Mouse (Mus musculus) regulatory T cell (primary cell): Measurements from ENCODE around the gene Neurod6.
"Not testable (repeated sequence)": the region's sequence is repeated elsewhere in the genome, so short reads cannot be mapped to it uniquely, and the experiment has no call there.

Experiments
- in situ Hi-C: fragments of 300-600 bp; cut with MboI, MseI; formaldehyde crosslinking; loops from one replicate; pipeline ENCODE4 v1.15.1; 2025; ENCODE audit warnings: high pct_unique_total_duplicates

Neurod6 gene

DNA sequence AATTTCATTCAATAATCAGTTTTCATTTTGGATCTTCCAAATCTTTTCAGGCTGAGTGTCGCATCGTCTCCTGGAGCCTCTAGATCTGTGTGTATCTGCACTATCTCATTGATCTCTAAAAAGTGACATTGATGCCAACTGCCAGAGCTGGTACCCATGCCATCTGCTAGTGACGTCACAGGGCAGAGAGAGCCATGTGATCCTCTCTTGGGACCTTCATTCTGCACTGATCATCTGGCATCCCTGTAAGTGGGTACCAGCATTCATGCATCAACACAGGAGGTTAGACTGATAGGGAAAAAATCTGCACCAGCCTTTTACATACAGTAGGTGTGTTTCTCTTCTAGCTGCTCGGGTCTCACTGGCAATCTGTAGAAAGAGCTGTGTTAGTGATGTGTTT is at the start of gene Neurod6:
Gene Neurod6, minus strand, starts transcription at position 290 of the 400 bp plus-strand sequence.
- in situ Hi-C loops: no loop called here

DNA sequence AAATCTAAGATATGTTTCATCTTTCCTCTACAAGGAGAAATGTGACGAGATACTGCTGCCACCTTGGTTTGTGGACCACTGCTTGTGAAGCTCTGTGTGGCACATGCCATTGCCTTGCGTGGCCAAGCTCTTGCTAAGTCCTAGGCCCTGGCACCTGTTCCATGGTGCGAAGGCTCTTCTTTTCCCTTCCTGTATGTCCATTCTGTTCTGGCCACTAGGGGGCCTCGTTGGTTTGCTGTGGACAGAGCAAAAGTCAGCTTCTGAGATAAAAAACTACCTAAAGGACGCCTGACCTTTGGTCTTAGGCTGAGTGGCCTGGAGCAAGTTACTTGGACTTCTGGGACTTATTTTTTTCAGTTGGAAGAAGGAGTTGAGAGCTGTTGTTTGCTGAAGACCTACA is 36.1 kb upstream of the Neurod6 start:
- in situ Hi-C loops: no loop called here

DNA sequence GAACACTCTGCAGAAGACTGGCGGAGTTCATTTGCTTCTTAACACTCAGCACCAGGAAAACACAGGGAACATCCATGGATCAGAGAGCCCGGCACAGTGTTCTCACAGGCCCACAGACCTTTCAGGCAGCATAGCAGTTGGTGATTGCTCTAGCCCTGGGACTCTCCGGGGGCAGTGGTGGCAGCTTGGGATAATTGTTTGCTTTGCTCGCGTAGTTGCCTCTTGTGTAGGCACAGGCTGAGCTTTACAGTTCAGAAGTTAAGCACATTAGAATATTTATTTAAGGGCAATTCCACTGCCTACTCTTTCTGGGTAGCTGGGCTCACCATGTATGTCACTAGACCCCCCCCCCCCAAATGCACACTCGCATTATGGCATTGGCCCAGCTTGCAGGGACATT is 34.4 kb upstream of the Neurod6 start:
- in situ Hi-C loops: no loop called here

DNA sequence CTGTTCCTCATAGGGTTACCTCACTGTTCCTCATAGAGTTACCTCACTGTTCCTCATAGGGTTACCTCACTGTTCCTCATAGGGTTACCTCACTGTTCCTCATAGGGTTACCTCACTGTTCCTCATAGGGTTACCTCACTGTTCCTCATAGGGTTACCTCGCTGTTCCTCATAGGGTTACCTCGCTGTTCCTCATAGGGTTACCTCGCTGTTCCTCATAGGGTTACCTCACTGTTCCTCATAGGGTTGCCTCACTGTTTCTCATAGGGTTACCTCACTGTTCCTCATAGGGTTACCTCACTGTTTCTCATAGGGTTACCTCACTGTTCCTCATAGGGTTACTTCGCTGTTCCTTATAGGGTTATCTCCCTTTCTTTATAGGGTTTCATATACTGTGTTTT is 29.9 kb upstream of the Neurod6 start:
- in situ Hi-C loops: not testable (repeated sequence)

DNA sequence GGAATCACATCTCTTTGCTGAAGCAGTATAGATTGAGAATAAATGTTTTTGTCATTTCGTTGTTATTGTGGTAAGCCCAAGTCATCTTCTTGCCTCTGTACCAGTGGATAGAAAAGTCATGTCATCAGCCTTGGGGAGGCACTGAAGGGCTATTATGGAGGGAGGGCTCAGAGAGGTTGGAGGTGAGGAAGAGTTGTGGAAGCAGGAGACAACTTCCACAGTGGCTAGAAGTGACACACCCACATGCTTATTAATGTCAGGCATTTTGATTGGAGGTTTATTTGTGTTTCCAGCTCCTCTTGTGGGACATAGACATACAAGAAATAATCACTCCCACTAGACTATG is 23.7 kb upstream of the Neurod6 start:
- in situ Hi-C loops: no loop called here

DNA sequence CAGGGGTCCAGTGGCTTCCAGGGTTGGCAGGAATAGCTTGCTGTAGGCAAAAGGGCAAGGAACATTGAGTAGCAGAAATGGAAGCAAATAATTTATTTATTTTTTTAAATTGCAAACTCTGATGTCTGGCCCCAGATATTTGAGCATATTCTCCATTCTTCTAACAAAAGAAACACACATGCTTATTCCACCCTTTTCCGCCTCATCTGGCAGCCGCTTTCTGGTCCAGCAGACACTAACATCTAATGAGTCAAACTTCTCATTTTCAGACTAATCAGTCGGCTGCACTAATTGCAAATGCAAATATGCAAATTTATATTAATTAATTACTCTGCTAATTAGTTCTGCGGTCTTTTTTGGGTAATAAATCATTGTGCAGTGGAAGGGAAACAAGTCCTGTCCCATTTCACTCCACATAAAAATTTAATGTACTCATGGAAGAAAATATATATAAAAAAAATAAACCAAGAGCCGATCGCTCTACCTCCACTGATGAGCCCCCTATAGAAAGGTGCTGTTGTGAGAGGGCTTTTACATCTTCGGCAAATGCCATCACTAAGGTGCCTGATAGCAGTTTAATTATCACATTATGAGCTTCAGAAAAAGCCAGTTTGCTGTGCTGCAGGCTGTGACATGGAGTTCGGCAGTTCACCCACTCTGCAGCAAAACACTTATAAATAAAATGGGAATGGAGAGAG is 23.1 kb upstream of the Neurod6 start:
- in situ Hi-C loops: no loop called here

DNA sequence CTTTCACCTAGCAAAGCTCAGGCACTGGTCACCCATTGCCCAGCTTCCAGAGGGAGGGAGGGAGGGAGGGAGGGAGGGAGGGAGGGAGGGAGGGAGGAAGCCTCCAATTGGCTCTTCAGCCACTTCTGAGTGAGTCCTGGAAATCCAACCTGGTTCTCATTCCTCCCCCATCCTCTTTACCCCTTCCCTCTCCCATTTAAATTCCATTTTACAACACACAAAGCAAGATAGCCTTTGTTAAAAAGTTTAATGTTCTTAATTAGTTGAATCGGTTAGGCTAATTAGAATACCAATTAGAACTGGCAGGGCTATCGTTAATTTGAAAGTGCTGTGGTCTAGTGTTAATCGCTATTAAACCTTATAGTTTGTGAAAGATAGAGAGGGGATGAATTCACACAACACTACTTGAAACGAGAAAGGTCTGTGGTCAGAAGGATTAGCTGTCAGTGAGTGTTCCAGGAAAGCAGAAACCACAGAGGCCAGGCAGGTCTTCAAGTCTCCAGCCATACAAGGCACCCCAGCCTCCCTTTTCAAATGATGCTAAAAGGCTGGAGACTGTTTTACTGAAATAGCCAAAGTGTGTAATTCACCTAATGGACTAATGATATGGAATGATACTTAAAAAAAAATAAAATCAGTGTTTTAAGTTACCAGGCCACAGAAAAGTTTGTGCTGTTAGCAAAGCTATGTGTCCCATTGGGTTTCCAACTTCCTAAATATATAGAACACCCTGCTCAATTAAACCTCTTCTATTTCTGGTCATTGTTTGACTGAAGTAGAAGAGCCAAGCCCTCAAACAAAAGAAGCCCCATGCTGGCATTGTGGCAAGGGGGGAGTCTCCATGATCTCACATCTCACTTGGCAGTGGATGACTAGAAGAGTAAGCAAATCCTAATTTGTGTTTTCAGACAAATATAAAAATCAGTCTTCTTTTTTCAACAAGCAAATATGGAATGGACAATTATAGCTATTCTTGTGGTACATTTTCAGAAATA is 19.6 kb upstream of the Neurod6 start:
- in situ Hi-C loops: no loop called here

DNA sequence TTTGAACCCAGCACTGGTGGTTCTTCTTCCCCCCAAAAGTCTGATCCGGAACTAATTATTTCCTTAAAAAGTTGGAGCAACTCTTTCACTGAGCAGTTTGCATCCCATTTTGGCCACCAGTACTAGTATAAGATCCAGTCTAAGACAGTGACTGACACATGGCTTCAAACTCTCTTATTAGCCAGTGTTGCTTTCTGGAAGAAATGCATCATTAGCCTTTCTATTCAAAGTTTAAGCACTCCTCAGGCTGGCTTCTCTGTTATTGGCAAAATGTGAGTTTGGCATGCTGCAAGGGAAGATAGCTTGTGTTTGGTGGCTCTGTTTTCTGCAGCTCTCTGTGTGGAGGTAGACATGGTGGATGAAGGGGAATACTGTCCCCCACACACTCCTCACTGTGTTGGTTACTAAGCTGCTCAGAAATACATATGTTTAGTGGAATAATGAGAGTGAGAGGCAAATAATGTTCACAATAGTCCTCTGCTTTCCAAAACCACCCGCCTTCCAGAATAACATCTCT is 9.0 kb upstream of the Neurod6 start:
- in situ Hi-C loops: no loop called here

DNA sequence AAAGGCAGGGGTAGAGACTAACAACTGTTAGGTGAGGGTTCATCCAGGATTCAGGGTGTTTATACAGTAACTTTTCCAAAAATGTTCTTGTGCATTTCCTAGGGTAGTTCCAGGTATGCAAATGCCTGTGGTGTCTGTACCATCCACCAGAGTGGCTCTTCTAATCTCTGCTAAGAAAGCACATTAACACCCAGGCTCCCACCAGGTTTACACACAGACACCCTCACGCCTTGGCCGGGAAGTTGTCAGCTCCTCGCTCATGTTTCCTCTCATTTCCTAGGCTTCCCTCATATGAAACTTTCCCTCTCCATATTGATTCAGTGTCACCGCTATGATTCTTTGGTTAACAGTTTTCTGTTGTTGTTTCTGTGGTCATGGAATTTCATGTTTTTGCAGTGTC is 2.4 kb upstream of the Neurod6 start:
- in situ Hi-C loops: no loop called here

DNA sequence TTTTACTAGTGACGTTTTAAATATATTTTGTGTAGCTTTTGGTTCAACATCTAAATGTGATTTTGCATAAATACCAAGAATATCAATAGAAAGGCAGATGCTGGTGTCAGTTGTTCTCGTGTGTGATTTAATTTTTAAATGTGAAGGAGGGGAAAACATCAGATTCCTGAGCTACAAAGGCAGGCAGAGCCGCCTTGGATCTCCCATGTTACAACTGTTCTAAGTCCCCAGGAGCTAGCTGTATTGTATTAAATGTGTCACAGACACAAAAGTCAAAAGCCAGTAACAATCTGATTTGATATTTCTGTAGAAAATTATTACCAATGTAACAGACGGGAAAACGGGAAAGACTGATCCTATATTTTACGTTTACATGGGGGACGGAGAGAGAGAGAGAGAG is 1.8 kb upstream of the Neurod6 start:
- in situ Hi-C loops: no loop called here

DNA sequence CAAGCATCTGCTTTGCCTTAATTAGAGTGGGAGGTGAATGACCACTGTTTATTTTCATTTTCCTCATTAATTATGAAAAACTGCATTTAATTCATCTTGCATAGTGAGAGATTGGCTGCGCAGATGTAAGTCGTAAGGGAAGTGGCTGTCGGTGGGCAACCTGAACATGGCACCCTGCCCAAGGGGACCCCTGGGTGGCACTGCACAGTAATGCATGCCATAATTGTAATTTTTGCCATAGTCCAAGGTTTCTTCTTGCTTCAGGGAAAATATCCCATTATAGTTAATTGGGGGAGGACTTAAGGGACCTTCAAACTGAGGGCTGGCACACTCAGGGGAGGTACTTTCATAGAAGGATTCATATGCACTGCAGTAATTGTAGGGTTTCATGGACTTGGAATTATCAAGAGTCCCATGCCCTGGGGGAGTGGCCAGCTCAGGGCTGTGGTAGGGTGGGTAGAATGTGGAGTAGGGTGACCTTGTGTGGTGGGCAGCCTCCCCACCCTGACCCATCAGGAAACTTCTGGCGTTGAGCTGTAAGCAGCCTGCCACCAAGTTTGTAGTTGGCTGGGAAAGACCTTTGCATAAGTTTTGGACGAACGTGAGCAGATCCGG is 2.4 kb downstream of the Neurod6 start:
- in situ Hi-C loops: loop anchor here (10.0 kb wide), 1 partner anchor 1456 kb away; the partner anchor contains the start of gene Vmn1r11

DNA sequence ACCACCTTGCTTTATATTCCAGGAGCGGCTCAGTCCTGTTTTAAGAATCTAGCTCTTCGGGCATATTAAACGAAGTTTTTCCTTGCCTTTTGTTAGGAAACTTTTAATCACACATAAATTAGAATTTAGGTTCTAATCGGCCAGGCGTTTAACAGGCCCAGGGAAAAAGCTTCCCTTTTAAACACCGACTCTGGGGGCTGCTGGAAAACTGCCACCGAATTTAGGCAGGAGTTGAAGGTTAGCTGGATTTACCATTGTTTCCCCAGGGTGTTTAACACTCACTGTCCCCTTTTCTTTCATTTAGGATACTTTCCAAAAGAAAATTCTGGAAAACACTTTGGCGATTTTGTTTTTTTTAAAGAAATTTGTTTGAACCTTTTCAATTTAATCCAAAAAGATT is 3.7 kb downstream of the Neurod6 start:
- in situ Hi-C loops: loop anchor here (10.0 kb wide), 1 partner anchor 1457 kb away; the partner anchor contains the start of gene Vmn1r11

DNA sequence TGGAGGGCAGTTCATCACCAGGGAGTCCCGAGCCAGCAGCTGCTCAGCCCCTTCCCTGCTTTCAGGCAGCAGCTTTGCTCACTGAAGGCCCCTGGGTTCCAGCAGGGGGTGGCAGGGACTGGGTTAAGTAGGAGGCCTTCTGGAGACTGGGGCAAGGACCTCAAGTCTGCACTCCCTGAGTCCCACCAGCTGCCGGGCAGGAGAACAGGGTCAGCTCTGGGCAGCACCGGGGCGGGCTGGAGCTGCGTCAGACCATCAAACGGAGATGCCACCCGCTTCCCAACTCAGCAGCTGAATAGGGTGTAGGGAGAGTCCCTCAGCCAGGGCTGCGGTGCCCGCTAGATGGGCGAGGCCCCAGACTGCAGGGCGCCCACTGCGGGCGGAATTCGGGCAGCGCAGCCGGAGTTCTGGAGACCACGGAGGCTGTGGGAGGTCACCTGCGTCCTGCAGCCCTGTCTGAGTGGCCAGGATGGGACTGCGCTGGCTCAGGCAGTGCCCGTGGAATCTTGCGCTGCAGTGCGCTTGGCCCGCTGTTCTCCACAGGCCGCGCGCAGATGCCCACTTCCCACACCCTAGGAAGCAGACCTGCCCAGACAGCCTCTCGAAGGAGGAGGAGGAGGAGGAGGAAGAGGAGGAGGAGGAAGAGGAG is 4.3 kb downstream of the Neurod6 start:
- in situ Hi-C loops: loop anchor here (10.0 kb wide), 1 partner anchor 1458 kb away; the partner anchor contains the start of gene Vmn1r11

DNA sequence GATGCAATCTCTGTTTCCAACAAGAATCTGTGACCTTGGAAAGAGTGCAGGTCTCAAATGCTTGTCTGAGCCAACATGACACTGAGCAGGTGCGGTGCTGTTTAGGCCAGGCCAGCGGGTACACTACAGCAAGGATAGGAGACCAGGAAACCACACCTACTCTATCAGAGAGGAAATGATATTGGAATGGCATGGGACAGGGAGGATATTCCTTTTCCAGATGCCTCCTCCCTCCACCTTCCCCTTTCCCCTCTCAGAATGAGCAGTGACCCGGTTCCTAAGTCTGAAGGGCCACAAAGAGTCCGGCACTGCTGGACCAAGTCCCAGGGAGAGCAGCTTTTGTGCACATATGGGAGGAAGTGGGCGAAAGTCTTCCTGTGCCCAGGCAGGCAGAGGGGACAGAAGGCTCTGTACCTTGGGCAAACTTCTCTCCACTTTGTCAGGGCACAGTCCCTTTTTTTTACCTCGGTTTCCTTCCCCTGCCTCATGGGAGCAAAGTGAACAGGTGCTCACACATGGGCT is 4.9 kb downstream of the Neurod6 start:
- in situ Hi-C loops: loop anchor here (10.0 kb wide), 1 partner anchor 1459 kb away; the partner anchor contains the start of gene Vmn1r11

DNA sequence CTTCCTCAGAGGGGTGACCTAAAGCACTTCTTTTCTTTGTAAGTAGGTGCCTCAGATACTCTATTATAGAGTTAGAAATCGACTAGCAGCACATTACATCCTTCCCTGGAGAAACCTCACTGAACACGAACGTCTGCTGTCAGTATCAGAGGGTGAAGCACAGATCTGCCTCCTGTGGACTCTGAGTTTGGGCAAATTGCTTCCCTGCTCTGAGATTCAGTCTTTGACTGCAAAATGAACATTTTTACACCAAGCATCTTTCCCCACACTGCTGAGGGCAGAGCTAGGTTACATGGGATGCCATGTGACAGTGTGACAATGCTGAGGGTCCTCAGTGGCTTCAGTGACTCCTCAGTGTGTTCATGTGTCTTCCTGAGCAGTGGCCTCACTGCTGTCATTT is 13.3 kb downstream of the Neurod6 start:
- in situ Hi-C loops: loop anchor here (10.0 kb wide), 1 partner anchor 1327 kb away; the partner anchor contains the start of gene Vmn1r6

DNA sequence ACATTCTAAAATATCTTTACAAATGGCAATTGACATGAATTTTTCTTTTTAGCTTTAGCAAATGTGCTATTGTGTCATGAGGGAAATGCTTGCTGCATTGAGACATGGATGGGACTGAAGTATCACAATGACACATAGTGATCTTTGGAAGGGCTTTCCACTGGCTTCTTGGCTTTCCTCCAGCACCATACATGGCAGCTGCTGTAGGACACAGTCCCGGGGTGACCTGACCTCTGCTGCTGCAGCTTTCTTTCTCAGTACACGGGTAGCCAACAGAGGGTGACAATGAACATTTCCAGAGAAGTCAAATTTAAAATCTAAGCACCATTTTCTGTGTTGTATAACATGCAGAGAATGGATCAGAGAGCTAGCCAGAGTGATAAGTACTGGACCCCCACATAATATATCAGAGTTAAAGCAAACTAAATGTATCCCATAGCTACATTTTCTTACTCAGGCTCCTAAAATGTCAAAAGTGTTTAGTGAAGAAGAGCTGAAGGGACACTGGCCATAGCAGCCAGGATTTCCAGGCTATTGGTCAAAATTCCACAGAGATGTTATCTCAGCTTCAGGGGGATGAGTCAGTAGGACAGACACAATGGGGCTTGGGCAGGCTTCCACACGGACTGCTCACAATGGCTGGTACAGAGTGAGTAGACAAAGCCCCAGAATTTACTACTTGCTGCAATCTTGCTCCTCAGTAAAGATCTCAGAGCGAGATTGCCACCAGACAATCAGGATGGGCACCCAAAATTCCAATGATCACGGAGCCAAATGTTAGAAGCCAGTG is 19.7 kb downstream of the Neurod6 start:
- in situ Hi-C loops: loop anchor here (10.0 kb wide), 1 partner anchor 1333 kb away; the partner anchor contains the start of gene Vmn1r6

DNA sequence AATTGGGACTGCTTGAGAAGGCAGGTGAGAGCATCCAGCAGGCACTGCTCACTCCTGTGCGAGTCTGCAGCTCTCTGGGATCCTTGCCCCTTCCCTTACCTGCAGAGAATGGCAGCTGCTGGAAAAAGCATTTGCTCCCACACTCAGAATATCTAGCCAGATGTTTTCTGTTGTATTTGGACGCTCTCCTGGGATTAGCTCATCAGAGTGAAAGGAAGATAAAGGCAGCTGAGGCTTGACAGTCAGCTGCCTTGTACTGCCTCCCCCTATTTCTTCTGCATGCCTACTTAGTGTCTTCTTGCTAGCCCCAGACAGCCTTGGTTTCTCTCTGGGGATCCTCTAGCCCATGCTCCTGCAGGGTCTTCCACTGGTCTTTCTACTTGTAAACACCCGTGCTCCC is 31.1 kb downstream of the Neurod6 start:
- in situ Hi-C loops: no loop called here

DNA sequence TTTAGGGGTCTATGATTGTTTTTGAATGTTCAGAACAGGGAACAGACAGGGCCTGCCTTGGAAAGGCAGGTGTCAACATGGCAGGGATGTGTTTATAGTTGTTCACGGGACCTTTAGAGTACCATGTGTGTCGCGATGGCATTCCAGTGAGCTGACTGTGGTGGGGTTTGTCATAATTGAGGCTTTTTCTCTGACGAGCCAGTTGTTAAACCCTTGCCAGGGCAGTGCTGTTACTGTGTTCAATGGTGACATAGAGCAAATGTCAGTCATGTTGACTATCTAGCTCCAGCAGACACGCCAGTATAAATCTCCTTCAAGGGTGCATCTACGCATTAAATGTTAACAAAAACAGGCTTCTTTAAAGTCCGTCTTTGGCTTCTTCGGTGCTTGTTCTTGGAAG is 31.5 kb downstream of the Neurod6 start:
- in situ Hi-C loops: no loop called here

DNA sequence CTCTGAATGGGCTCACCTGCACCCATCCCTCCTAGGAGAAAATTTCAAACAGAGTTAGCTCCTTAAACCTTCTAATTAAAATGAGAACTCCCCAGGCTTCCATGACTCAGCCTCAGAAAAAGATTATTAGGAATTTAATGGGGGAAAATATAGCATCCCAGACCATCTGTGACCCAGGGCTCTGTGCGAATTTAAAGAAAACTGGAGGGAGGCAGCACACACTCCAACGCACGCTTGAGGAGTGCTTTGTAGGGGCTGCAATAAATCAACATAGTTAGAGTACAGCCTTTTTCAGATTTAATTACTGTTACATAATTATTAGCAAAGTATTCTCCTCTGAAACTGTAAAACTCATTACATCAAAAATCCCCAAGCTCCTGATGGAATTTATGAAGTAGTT is 32.2 kb downstream of the Neurod6 start:
- in situ Hi-C loops: no loop called here

DNA sequence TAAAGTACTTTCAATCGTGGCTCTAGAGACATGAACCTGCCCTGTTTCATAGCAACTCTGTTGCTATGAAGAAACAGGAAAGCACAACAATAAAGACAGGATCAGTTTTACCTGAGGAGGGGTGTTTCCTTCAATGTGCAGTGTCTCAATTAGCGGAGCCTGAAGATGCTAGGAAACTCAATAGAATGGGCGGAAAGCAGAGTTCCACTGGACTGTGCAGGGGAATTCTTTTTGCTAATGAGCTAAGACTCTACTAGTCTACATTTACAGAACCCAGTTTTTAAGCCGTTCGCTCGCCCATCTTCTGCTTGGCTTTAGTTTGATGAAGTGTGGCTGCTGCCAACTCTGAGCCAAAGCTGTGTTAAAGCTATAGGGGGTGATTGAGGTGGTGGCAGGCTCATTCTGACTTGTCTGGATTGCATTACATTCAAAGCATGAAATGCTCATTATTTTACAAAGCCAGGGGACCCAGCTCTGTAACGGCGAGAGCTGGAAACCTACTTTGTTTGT is 33.2 kb downstream of the Neurod6 start:
- in situ Hi-C loops: no loop called here
